Mouse (Mus musculus) brown adipose tissue, adult 24 weeks (tissue): Measurements from ENCODE around the gene Srek1. TPM values are rescaled to one million over a fixed set of nuclear protein-coding genes. Genes with fewer than 3 reads are reported as not detected.

Source experiments
- H3K27ac ChIP-seq: fragments of 200-500 bp; replicated peaks from 2 replicates; pipeline ENCODE4 v1.5.1; 2012; ENCODE audit warnings: low read depth, mild to moderate bottlenecking, low read length
- H3K4me1 ChIP-seq: fragments of 200-500 bp; 2 replicates; pipeline ENCODE4 v1.6.1; 2012; ENCODE audit warnings: low read length, mixed read lengths; ENCODE audit not compliant: control insufficient read depth, insufficient read depth, insufficient read length
- H3K4me3 ChIP-seq: fragments of 200-500 bp; 2 replicates; pipeline ENCODE4 v1.5.1; 2012; ENCODE audit warnings: low read depth, mild to moderate bottlenecking, low read length, moderate library complexity; ENCODE audit not compliant: insufficient read depth
- polyA plus RNA-seq: library from polyadenylated mRNA; stranded (reverse); fragments of >200 nt; gene quantifications from 2 replicates; pipeline ENCODE4 v1.2.4, GENCODE M21; 2012; ENCODE audit not compliant: missing spikeins, insufficient read depth, insufficient read length

Srek1 gene
- polyA plus RNA-seq, 1 experiment: 22.9 TPM

DNA sequence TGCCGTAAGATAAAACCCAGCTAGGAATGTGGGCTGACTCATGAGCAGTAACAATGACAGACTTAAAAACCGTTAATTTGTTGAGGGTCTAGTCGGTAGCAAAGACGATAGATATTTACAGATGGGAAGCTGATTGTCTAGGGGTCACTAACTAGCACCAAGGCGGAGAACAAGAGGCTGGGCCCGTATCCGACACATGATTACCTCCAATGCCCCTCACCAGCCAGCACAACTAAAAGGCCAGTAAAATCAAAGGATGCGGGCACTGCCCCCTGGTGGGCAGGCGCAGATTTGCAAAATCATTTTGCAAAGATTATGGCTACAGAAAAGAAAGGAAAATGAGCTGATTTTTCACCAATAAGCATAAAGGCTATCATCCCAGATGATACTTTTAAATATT, 78.2 kb downstream of the Srek1 start:
- Histone ChIP-seq H3K4me1 (no peaks in the 10 kb centered on the region), H3K27ac (no peak overlapping the region)

DNA sequence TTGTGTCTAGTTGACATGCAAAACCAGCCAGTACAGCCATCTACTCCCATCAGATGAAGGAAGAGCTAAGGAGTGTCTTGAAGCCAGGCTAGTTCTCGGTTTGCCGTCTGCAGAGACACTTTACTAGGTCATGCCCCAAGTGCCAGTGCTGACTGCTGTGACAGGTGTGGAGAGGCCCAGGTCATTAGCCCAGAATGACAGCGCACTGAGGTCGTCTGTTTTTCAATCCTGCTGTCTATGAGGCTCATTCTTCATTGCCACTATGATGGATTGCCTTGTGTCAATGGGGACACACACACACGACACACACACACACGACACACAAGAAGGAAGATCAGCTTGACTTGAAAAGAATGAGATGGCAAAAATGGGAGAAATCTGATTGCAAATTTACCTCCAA, 79.0 kb downstream of the Srek1 start:
- Histone ChIP-seq H3K27ac (no peak overlapping the region), H3K4me3 (no peak overlapping the region), H3K4me1 (no peaks in the 10 kb centered on the region)

More for the DNA sequence above, 78.2 kb downstream of the Srek1 start:
- H3K4me3 ChIP-seq: no peak overlapping the region

Other genes starting within 250 kb of the Srek1 start
- 19.1 and 23.2 TPM in 2 replicates for gene Erbin, start 145.9 kb upstream of the Srek1 start, polyA plus RNA-seq